In the genomic region with DNA sequence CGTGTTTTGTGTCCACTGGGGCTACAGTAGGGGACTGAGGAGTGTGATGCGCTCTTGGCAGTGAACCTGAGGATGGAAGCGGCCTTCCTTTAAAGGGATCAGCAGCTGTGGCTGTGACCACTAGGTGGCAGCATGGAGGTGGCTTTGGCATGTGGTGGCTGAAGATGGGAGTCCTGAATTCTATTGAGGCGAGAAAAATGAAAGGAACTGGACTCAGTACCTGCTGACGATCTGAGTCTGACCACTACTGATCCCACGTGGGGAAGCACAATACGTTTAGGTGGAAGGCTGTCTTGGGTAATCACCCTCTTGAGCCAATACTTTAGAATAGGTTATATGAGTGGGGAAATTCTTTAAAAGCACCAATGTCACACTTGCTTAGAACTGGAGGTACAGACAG, we compare ENCODE assay signal across 9 mouse cellular contexts. TPM values are rescaled to one million over a fixed set of nuclear protein-coding genes. Genes with fewer than 3 reads are reported as not detected.
DNase-seq lines count a peak whose midpoint lies in the region; ATAC-seq and TF ChIP-seq lines count a peak whose summit lies in the region.
"Had no signal": no experiment of that assay in that cellular context is flagged by ENCODE, and none has a peak within 500 bp of the region (broad histone marks: within the 10 kb centered on the region; RNA-seq: fewer than 3 reads in every experiment).

No protein-coding gene starts in this region.

- no peaks in the 10 kb centered on the region for H3K36me3 ChIP-seq in kidney, embryonic 15.5 days
- no peaks in the 10 kb centered on the region for H3K36me3 ChIP-seq in myocyte (ENCODE audit: control insufficient read depth, insufficient read depth)
- H3K36me3 ChIP-seq in splenic B cell, adult 2 months (ENCODE audit: control insufficient read depth, insufficient read depth, low read length, poor library complexity, severe bottlenecking): no peaks in the 10 kb centered on the region
- H3K36me3 ChIP-seq: embryonic facial prominence, embryonic 15.5 days had no signal

- DNase-seq in kidney, adult 11 months: peak; percentile 58
- DNase-seq in brain, embryonic 18.5 days (ENCODE audit: low read depth, low spot score): peak; percentile 39
- peak; percentile 42 for DNase-seq in fibroblast of lung, adult 2 months (ENCODE audit: low read depth)
- peak; percentile 71 for DNase-seq in hindlimb bud, embryonic 11.5 days (ENCODE audit: extremely low spot score, low read depth, low spot score)
- peak; percentile 64 to 84 for DNase-seq in left cerebral cortex, postnatal 10 days (ENCODE audit: extremely low spot score in 1 of 2, low spot score in 2 of 2)
- peak; percentile 85 for DNase-seq in splenic B cell, adult 2 months (ENCODE audit: low read depth, low spot score)

- no peak overlapping the region for H3K4me3 ChIP-seq in kidney, embryonic 15.5 days (replicated peaks)
- no peak overlapping the region for H3K4me3 ChIP-seq in myocyte
- H3K4me3 ChIP-seq: embryonic facial prominence, embryonic 15.5 days had no signal

- WGBS in kidney, embryonic 15.5 days: 11% methylated on average over 7 of the region's 7 CpGs

- H3K4me2 ChIP-seq in kidney, embryonic 15.5 days: no peak overlapping the region
- H3K4me2 ChIP-seq in myocyte (ENCODE audit: low read depth): peak overlapping the region; percentile 53
- H3K4me2 ChIP-seq: embryonic facial prominence, embryonic 15.5 days had no signal

- no peak for TF ChIP-seq POLR2A in myocyte (IDR thresholded peaks at IDR 0.05; ENCODE audit: insufficient read length, low read depth)

- H3K4me1 ChIP-seq in kidney, embryonic 15.5 days: 0 out of 2 replicates have a peak, but pooled peaks cover 3% of the 10 kb centered on the region
- H3K4me1 ChIP-seq: embryonic facial prominence, embryonic 15.5 days had no signal

- H3K27me3 ChIP-seq in kidney, embryonic 15.5 days: no peaks in the 10 kb centered on the region
- H3K27me3 ChIP-seq in myocyte (ENCODE audit: control insufficient read depth, insufficient read depth, insufficient read length): peaks cover 6% of the 10 kb centered on the region
- no peaks in the 10 kb centered on the region for H3K27me3 ChIP-seq in splenic B cell, adult 2 months (ENCODE audit: control insufficient read depth, insufficient read depth, low read length, poor library complexity, severe bottlenecking)
- H3K27me3 ChIP-seq: embryonic facial prominence, embryonic 15.5 days had no signal

- no peak overlapping the region for H3ac ChIP-seq in myocyte (ENCODE audit: control insufficient read depth, insufficient read length)

- ATAC-seq in kidney, embryonic 15.5 days (replicated peaks; ENCODE audit: low FRiP score): no peak

- no peak overlapping the region for H3K9ac ChIP-seq in kidney, embryonic 15.5 days
- H3K9ac ChIP-seq: embryonic facial prominence, embryonic 15.5 days had no signal

- intact Hi-C loops in left cerebral cortex, postnatal 10 days (cut with DNase I): loop anchor here (2.0 kb wide), 1 partner anchor 66 kb away; no protein-coding TSS in a partner anchor

- H3K9me3 ChIP-seq in kidney, embryonic 15.5 days (replicated peaks): no peaks in the 10 kb centered on the region
- H3K9me3 ChIP-seq: embryonic facial prominence, embryonic 15.5 days had no signal

- no peaks in the 10 kb centered on the region for H3K79me2 ChIP-seq in myocyte (ENCODE audit: control insufficient read depth, insufficient read depth)

- H3K27ac ChIP-seq in kidney, embryonic 15.5 days: no peak overlapping the region
- H3K27ac ChIP-seq: embryonic facial prominence, embryonic 15.5 days had no signal

TF ChIP-seq in myocyte, 11 proteins besides CTCF, POLR2A, EP300 and RAD21:
- no peak for TF ChIP-seq CEBPB (IDR thresholded peaks at IDR 0.05; ENCODE audit: insufficient read depth, poor library complexity, severe bottlenecking)
- TF ChIP-seq USF1 (IDR thresholded peaks at IDR 0.05; ENCODE audit: low read depth): no peak
- peak in 1 of 3 experiments; percentile 11 for TF ChIP-seq MYOD1 (IDR thresholded peaks at IDR 0.05; ENCODE audit: control insufficient read depth in 1 of 3, insufficient read length in 2 of 3, low read depth in 2 of 3)
- TF ChIP-seq SRF (IDR thresholded peaks at IDR 0.05; ENCODE audit: control insufficient read depth, insufficient read length, low read depth): peak; percentile 30

RNA-seq across cellular contexts. Expression of a gene that starts 29.9 kb away (rescaled TPM):
- polyA plus RNA-seq in kidney, embryonic 15.5 days (2015; fragmentation: Nextera tagmentation; extraction: Ambion mirVana): 22.5 and 25.5 TPM in 2 replicates
- total RNA-seq in left cerebral cortex, postnatal 10 days (2021): 10 to 100 TPM; 30.2 to 32.4 TPM
- polyA plus RNA-seq in myocyte (2012; fragmentation: generic; extraction: Trizol): 22.9 TPM
